Mouse (Mus musculus) heart, embryonic 12.5 days (tissue): ENCODE results near the gene Notch1. TPM values are rescaled to one million over a fixed set of nuclear protein-coding genes. Genes with fewer than 3 reads are reported as not detected.
A peak's percentile ranks its signal among the peaks of the same experiment; 100 is the strongest.

Experiments used
- ATAC-seq: fragments of 200-750 bp; cut with Nextera tagmentation; 2 replicates; pipeline ENCODE4 v1.8.0; 2017; ENCODE audit warnings: moderate TSS enrichment, moderate library complexity; ENCODE audit not compliant: insufficient number of reproducible peaks, low FRiP score
- H3K27ac ChIP-seq: fragments of 300-500 bp; sonication (generic); 2 replicates; pipeline ENCODE4 v1.5.1; 2016; ENCODE audit warnings: mild to moderate bottlenecking, moderate library complexity; ENCODE audit not compliant: poor library complexity, severe bottlenecking
- H3K27me3 ChIP-seq: fragments of 300-500 bp; sonication (generic); replicated peaks from 2 replicates; pipeline ENCODE4 v1.6.1; 2016; ENCODE audit warnings: mild to moderate bottlenecking, moderate library complexity
- H3K36me3 ChIP-seq: fragments of 300-500 bp; sonication (generic); 2 replicates; pipeline ENCODE4 v1.6.1; 2016; ENCODE audit warnings: mild to moderate bottlenecking, moderate library complexity
- H3K4me1 ChIP-seq: fragments of 300-500 bp; sonication (generic); replicated peaks from 2 replicates; pipeline ENCODE4 v1.6.1; 2016; ENCODE audit warnings: mild to moderate bottlenecking
- H3K4me2 ChIP-seq: fragments of 300-500 bp; sonication (generic); 2 replicates; pipeline ENCODE4 v1.6.1; 2016; ENCODE audit warnings: mild to moderate bottlenecking, moderate library complexity
- H3K4me3 ChIP-seq: fragments of 300-500 bp; sonication (generic); 2 replicates; pipeline ENCODE4 v1.5.1; 2016; ENCODE audit warnings: mild to moderate bottlenecking
- H3K9ac ChIP-seq: fragments of 300-500 bp; sonication (generic); 2 replicates; pipeline ENCODE4 v1.6.1; 2016; ENCODE audit warnings: mild to moderate bottlenecking, moderate library complexity
- H3K9me3 ChIP-seq: fragments of 300-500 bp; sonication (generic); replicated peaks from 2 replicates; pipeline ENCODE4 v1.6.1; 2016; ENCODE audit warnings: mild to moderate bottlenecking, moderate library complexity
- WGBS: fragments of 180-500 bp; shearing (Covaris S2); methylation state at CpG from one replicate; pipeline ENCODE4 v1.1.7; 2016; 5-methylcytosine and 5-hydroxymethylcytosine counted together
- polyA plus RNA-seq: library from polyadenylated mRNA; unstranded; fragments of >200 nt; fragmentation: Nextera tagmentation; extraction: Ambion mirVana; gene quantifications from 2 replicates; pipeline ENCODE4 v1.2.1, GENCODE M21; 2016

The Notch1 gene
- polyA plus RNA-seq, 1 experiment from 2014 or later, result 20.4 TPM

GRCm38 (mm10) chr2:26500599-26501370 is 15.7 kb downstream of the Notch1 start:
- Histone ChIP-seq H3K9me3 (no peaks in the 10 kb centered on the region), H3K27ac (peak overlapping the region; percentile 59; the same call in 1 of the 2 replicates), H3K9ac (peak overlapping the region; percentile 52; the same call in 1 of the 2 replicates), H3K4me3 (peak overlapping the region; percentile 57), H3K27me3 (peaks cover 17% of the 10 kb centered on the region), H3K36me3 (no peaks in the 10 kb centered on the region), H3K4me1 (peaks cover 67% of the 10 kb centered on the region), H3K4me2 (peak overlapping the region; percentile 69)
- 44% methylated on average over 14 of the region's 14 CpGs for WGBS
- ATAC-seq, result no peak

GRCm38 (mm10) chr2:26500027-26500598 is 16.4 kb downstream of the Notch1 start:
- peak overlapping the region; percentile 52; the same call in 1 of the 2 replicates for H3K9ac ChIP-seq

GRCm38 (mm10) chr2:26498694-26499093 is 17.8 kb downstream of the Notch1 start:
- no peak for ATAC-seq
- Histone ChIP-seq H3K4me3 (0 out of 2 replicates have a peak overlapping the region, but pooled peaks have one; percentile 0), H3K4me1 (peaks cover 75% of the 10 kb centered on the region), H3K9ac (no peak overlapping the region; the same call in 1 of the 2 replicates), H3K27me3 (peaks cover 13% of the 10 kb centered on the region), H3K4me2 (peak overlapping the region; percentile 69), H3K9me3 (no peaks in the 10 kb centered on the region), H3K27ac (peak overlapping the region; percentile 40), H3K36me3 (no peaks in the 10 kb centered on the region)
- WGBS, result 59% methylated on average over 8 of the region's 8 CpGs

More at GRCm38 (mm10) chr2:26500027-26500598, 16.4 kb downstream of the Notch1 start:
- Histone ChIP-seq H3K27ac (peak overlapping the region; percentile 59), H3K4me2 (peak overlapping the region; percentile 69), H3K36me3 (no peaks in the 10 kb centered on the region), H3K4me1 (peaks cover 72% of the 10 kb centered on the region), H3K9me3 (no peaks in the 10 kb centered on the region), H3K27me3 (peaks cover 13% of the 10 kb centered on the region), H3K4me3 (peak overlapping the region; percentile 57)
- no peak for ATAC-seq
- WGBS, result 67% methylated on average over 4 of the region's 4 CpGs

- no peak overlapping the region for H3K9ac ChIP-seq
- 51% methylated on average over 11 of the region's 11 CpGs for WGBS
- H3K4me1 ChIP-seq, result peaks cover 82% of the 10 kb centered on the region
- peak overlapping the region; percentile 40 for H3K27ac ChIP-seq
- H3K27me3 ChIP-seq, result peaks cover 13% of the 10 kb centered on the region
- H3K9me3 ChIP-seq, result no peaks in the 10 kb centered on the region
- H3K4me3 ChIP-seq, result 0 out of 2 replicates have a peak overlapping the region, but pooled peaks have one; percentile 0
- ATAC-seq, result no peak
- H3K36me3 ChIP-seq, result no peaks in the 10 kb centered on the region
- peak overlapping the region; percentile 69 for H3K4me2 ChIP-seq
Measured at GRCm38 (mm10) chr2:26497861-26498533, 18.5 kb downstream of the Notch1 start.

- WGBS, result 42% methylated on average over 3 of the region's 3 CpGs
- no peak for ATAC-seq
- H3K9me3 ChIP-seq, result no peaks in the 10 kb centered on the region
- H3K4me3 ChIP-seq, result no peak overlapping the region
- H3K36me3 ChIP-seq, result no peaks in the 10 kb centered on the region
- no peak overlapping the region for H3K9ac ChIP-seq
- H3K4me1 ChIP-seq, result peaks cover 95% of the 10 kb centered on the region
- peak overlapping the region; percentile 14; the same call in 1 of the 2 replicates for H3K4me2 ChIP-seq
- H3K27me3 ChIP-seq, result peaks cover 6% of the 10 kb centered on the region
- peak overlapping the region; percentile 52 for H3K27ac ChIP-seq
Measured at GRCm38 (mm10) chr2:26496451-26496850, 20.0 kb downstream of the Notch1 start.

GRCm38 (mm10) chr2:26495701-26496100 is 20.8 kb downstream of the Notch1 start:
- H3K27ac ChIP-seq, result peak overlapping the region; percentile 52
- no peaks in the 10 kb centered on the region for H3K36me3 ChIP-seq
- H3K27me3 ChIP-seq, result 0 out of 2 replicates have a peak, but pooled peaks cover under 1% of the 10 kb centered on the region
- H3K9me3 ChIP-seq, result no peaks in the 10 kb centered on the region
- no peak overlapping the region for H3K9ac ChIP-seq
- ATAC-seq, result no peak
- 77% methylated on average over 2 of the region's 2 CpGs for WGBS
- peak overlapping the region; percentile 43; the same call in 1 of the 2 replicates for H3K4me2 ChIP-seq
- no peak overlapping the region for H3K4me3 ChIP-seq
- peaks cover 98% of the 10 kb centered on the region for H3K4me1 ChIP-seq

GRCm38 (mm10) chr2:26494991-26495390 is 21.5 kb downstream of the Notch1 start:
- ATAC-seq, result no peak

GRCm38 (mm10) chr2:26494396-26494795 is 22.1 kb downstream of the Notch1 start:
- peaks cover 100% of the 10 kb centered on the region for H3K4me1 ChIP-seq
- H3K4me2 ChIP-seq, result peak overlapping the region; percentile 43

More at GRCm38 (mm10) chr2:26494991-26495390, 21.5 kb downstream of the Notch1 start:
- H3K9me3 ChIP-seq, result no peaks in the 10 kb centered on the region
- peaks cover 100% of the 10 kb centered on the region for H3K4me1 ChIP-seq
- H3K36me3 ChIP-seq, result no peaks in the 10 kb centered on the region
- no peak overlapping the region; the same call in 1 of the 2 replicates for H3K9ac ChIP-seq
- peak overlapping the region; percentile 43 for H3K4me2 ChIP-seq
- H3K4me3 ChIP-seq, result no peak overlapping the region
- H3K27ac ChIP-seq, result peak overlapping the region; percentile 87
- WGBS, result 57% methylated on average over 5 of the region's 5 CpGs
- no peaks in the 10 kb centered on the region for H3K27me3 ChIP-seq

GRCm38 (mm10) chr2:26493021-26493781 is 23.3 kb downstream of the Notch1 start:
- ATAC-seq, result peak; percentile 41
- Histone ChIP-seq H3K4me3 (no peak overlapping the region), H3K27ac (peak overlapping the region; percentile 87), H3K4me2 (peak overlapping the region; percentile 43), H3K27me3 (0 out of 2 replicates have a peak, but pooled peaks cover under 1% of the 10 kb centered on the region), H3K36me3 (no peaks in the 10 kb centered on the region), H3K9ac (no peak overlapping the region; the same call in 1 of the 2 replicates), H3K4me1 (peaks cover 100% of the 10 kb centered on the region), H3K9me3 (no peaks in the 10 kb centered on the region)
- 32% methylated on average over 9 of the region's 9 CpGs for WGBS

More at GRCm38 (mm10) chr2:26494396-26494795, 22.1 kb downstream of the Notch1 start:
- 27% methylated on average over 7 of the region's 7 CpGs for WGBS
- no peak overlapping the region for H3K9ac ChIP-seq
- H3K4me3 ChIP-seq, result no peak overlapping the region
- H3K27ac ChIP-seq, result peak overlapping the region; percentile 87
- no peaks in the 10 kb centered on the region for H3K36me3 ChIP-seq
- no peak for ATAC-seq
- H3K27me3 ChIP-seq, result no peaks in the 10 kb centered on the region
- no peaks in the 10 kb centered on the region for H3K9me3 ChIP-seq

- peak overlapping the region; percentile 5; the same call in 1 of the 2 replicates for H3K4me2 ChIP-seq
- H3K36me3 ChIP-seq, result no peaks in the 10 kb centered on the region
- H3K9ac ChIP-seq, result no peak overlapping the region; the same call in 1 of the 2 replicates
- 51% methylated on average over 4 of the region's 4 CpGs for WGBS
- H3K4me3 ChIP-seq, result no peak overlapping the region
- no peak for ATAC-seq
- no peaks in the 10 kb centered on the region for H3K9me3 ChIP-seq
- H3K27me3 ChIP-seq, result 0 out of 2 replicates have a peak, but pooled peaks cover 6% of the 10 kb centered on the region
- H3K27ac ChIP-seq, result peak overlapping the region; percentile 67
- H3K4me1 ChIP-seq, result peaks cover 99% of the 10 kb centered on the region
Measured at GRCm38 (mm10) chr2:26490760-26491301, 25.6 kb downstream of the Notch1 start.
